Mouse (Mus musculus) adrenal gland, adult 18-20 months (tissue): ENCODE measurements at regions not wholly inside any gene's neighbourhood (a gene's known extent, or its start where the extent isn't known, plus 50 kb on each side); places are given as distances from the start of the nearest gene placed in this dataset.

Experiments used
- DNase-seq, 2 experiments: peaks; one replicate each; pipeline ENCODE4 v3.0.0; 2021 to 2022; ENCODE audit warnings: low spot score in 2 of 2

DNA sequence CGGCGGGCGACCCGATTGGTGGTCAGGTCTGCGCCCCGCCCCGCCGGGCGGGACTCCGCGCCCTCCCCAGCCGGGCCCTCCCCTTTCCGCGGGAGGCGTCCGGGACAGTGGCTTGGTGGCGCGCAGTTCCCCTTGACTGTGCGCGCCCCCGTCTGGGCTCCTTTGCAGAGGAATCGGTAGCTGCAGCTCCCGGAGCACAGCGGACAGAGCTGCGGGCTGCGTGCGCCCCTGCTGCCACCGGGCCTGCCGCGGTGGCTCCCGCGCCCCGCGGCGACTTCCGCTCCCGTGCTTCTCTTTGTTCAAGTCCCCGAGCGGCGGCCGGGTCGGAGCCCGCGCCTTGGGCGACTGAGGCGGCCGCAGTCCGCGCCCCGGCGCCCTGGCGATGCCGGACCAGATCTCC lies 566.6 kb upstream of the Gm21863 start:
- peak; percentile 10 to 23 for DNase-seq
